ENCODE assay signal across 22 mouse cellular contexts in genomic region chr10:112317783-112318182, GRCm38 (mm10). TPM values are rescaled to one million over a fixed set of nuclear protein-coding genes. Genes with fewer than 3 reads are reported as not detected.
A peak's percentile ranks its signal among the peaks of the same experiment; 100 is the strongest.
DNase-seq lines count a peak whose midpoint lies in the region; ATAC-seq and TF ChIP-seq lines count a peak whose summit lies in the region.
"Had no signal": no experiment of that assay in that cellular context is flagged by ENCODE, and none has a peak within 500 bp of the region (broad histone marks: within the 10 kb centered on the region; RNA-seq: fewer than 3 reads in every experiment).

No protein-coding gene starts in this region.

- ATAC-seq in hindbrain, embryonic 16.5 days = peak; percentile 63; the same call in 1 of the 2 replicates
- ATAC-seq in hindbrain, embryonic 12.5 days (ENCODE audit: low FRiP score) = no peak
- ATAC-seq in limb, embryonic 13.5 days (ENCODE audit: low FRiP score, low read depth) = peak; percentile 64; the same call in 1 of the 2 replicates
- ATAC-seq: activated CD4-positive, CD25-positive, alpha-beta regulatory T cell, adult 4 months; forebrain, embryonic 14.5 days; forebrain, postnatal 0 days had no signal

- no peak for TF ChIP-seq CTCF in brain, embryonic 14.5 days (IDR thresholded peaks at IDR 0.05; ENCODE audit: borderline replicate concordance, extremely low read depth, insufficient read depth, insufficient read length)

- H3K4me2 ChIP-seq in hindbrain, embryonic 16.5 days (ENCODE audit: low read length) = no peak overlapping the region
- no peak overlapping the region for H3K4me2 ChIP-seq in hindbrain, embryonic 12.5 days (replicated peaks)
- no peak overlapping the region for H3K4me2 ChIP-seq in limb, embryonic 13.5 days (replicated peaks)
- H3K4me2 ChIP-seq: embryonic facial prominence, embryonic 12.5 days; embryonic facial prominence, embryonic 15.5 days; heart, embryonic 11.5 days; hindbrain, embryonic 14.5 days had no signal

- H3K36me3 ChIP-seq in hindbrain, embryonic 16.5 days (ENCODE audit: control insufficient read depth, insufficient read depth, low read length) = no peaks in the 10 kb centered on the region
- H3K36me3 ChIP-seq in hindbrain, embryonic 12.5 days = no peaks in the 10 kb centered on the region
- no peaks in the 10 kb centered on the region for H3K36me3 ChIP-seq in limb, embryonic 13.5 days
- H3K36me3 ChIP-seq in limb, embryonic 10.5 days = no peaks in the 10 kb centered on the region
- H3K36me3 ChIP-seq: embryonic facial prominence, embryonic 12.5 days; embryonic facial prominence, embryonic 15.5 days had no signal

- DNase-seq in limb, embryonic 10.5 days (ENCODE audit: low spot score) = no peak
- peak; percentile 4 for DNase-seq in brain, embryonic 14.5 days (ENCODE audit: low read depth)
- no peak for DNase-seq in right cerebral cortex, adult 2 months (ENCODE audit: low spot score in 2 of 2)
- DNase-seq: adrenal gland, adult 8-10 months; adrenal gland, postnatal 25 days; cerebellum, adult 11 months; cerebellum, adult 2 months; cerebellum, adult 9-11 months; cerebellum, postnatal 25 days; forebrain, postnatal 0 days; gastrocnemius, adult 2 months; gastrocnemius, postnatal 14 days; heart, adult 11 months had no signal

- no peak overlapping the region for H3K27ac ChIP-seq in hindbrain, embryonic 16.5 days (ENCODE audit: low read depth, low read length)
- H3K27ac ChIP-seq in hindbrain, embryonic 12.5 days = no peak overlapping the region
- H3K27ac ChIP-seq in limb, embryonic 13.5 days = no peak overlapping the region
- no peak overlapping the region for H3K27ac ChIP-seq in limb, embryonic 10.5 days
- H3K27ac ChIP-seq: embryonic facial prominence, embryonic 12.5 days; embryonic facial prominence, embryonic 15.5 days; gastrocnemius, adult 2 months; hindbrain, embryonic 14.5 days had no signal

- no peaks in the 10 kb centered on the region for H3K27me3 ChIP-seq in hindbrain, embryonic 16.5 days (replicated peaks; ENCODE audit: control insufficient read depth, insufficient read depth, low read length)
- no peaks in the 10 kb centered on the region for H3K27me3 ChIP-seq in hindbrain, embryonic 12.5 days
- no peaks in the 10 kb centered on the region for H3K27me3 ChIP-seq in limb, embryonic 13.5 days
- H3K27me3 ChIP-seq in limb, embryonic 10.5 days (ENCODE audit: low read depth, poor library complexity, severe bottlenecking) = no peaks in the 10 kb centered on the region
- H3K27me3 ChIP-seq: embryonic facial prominence, embryonic 12.5 days; embryonic facial prominence, embryonic 15.5 days had no signal

- H3K4me1 ChIP-seq in hindbrain, embryonic 16.5 days (ENCODE audit: control insufficient read depth, insufficient read depth, low read depth, low read length) = 0 out of 2 replicates have a peak, but pooled peaks cover 4% of the 10 kb centered on the region
- H3K4me1 ChIP-seq in hindbrain, embryonic 12.5 days = 0 out of 2 replicates have a peak, but pooled peaks cover 3% of the 10 kb centered on the region
- H3K4me1 ChIP-seq in limb, embryonic 13.5 days = no peaks in the 10 kb centered on the region
- H3K4me1 ChIP-seq in limb, embryonic 10.5 days = no peaks in the 10 kb centered on the region
- H3K4me1 ChIP-seq: embryonic facial prominence, embryonic 12.5 days; embryonic facial prominence, embryonic 15.5 days had no signal

- no peaks in the 10 kb centered on the region for H3K9me3 ChIP-seq in hindbrain, embryonic 16.5 days (ENCODE audit: control insufficient read depth, low read length)
- H3K9me3 ChIP-seq in hindbrain, embryonic 12.5 days (replicated peaks) = no peaks in the 10 kb centered on the region
- no peaks in the 10 kb centered on the region for H3K9me3 ChIP-seq in limb, embryonic 13.5 days
- no peaks in the 10 kb centered on the region for H3K9me3 ChIP-seq in limb, embryonic 10.5 days (replicated peaks)
- H3K9me3 ChIP-seq: embryonic facial prominence, embryonic 12.5 days; embryonic facial prominence, embryonic 15.5 days had no signal

- TF ChIP-seq POLR2A in brain, embryonic 14.5 days (IDR thresholded peaks at IDR 0.05; ENCODE audit: borderline replicate concordance, extremely low read depth, insufficient read depth, insufficient read length, poor library complexity, severe bottlenecking) = no peak

- no peak overlapping the region for H3K9ac ChIP-seq in hindbrain, embryonic 16.5 days (ENCODE audit: low read depth, low read length)
- H3K9ac ChIP-seq in hindbrain, embryonic 12.5 days = no peak overlapping the region
- no peak overlapping the region for H3K9ac ChIP-seq in limb, embryonic 13.5 days
- H3K9ac ChIP-seq: embryonic facial prominence, embryonic 12.5 days; embryonic facial prominence, embryonic 15.5 days; forebrain, postnatal 0 days; hindbrain, embryonic 14.5 days had no signal

- H3K4me3 ChIP-seq in hindbrain, embryonic 16.5 days (ENCODE audit: low read length) = no peak overlapping the region
- H3K4me3 ChIP-seq in hindbrain, embryonic 12.5 days = no peak overlapping the region
- H3K4me3 ChIP-seq in limb, embryonic 13.5 days = no peak overlapping the region
- no peak overlapping the region for H3K4me3 ChIP-seq in limb, embryonic 10.5 days
- H3K4me3 ChIP-seq: embryonic facial prominence, embryonic 12.5 days; embryonic facial prominence, embryonic 15.5 days; gastrocnemius, adult 2 months had no signal

- 69% methylated on average over 1 of the region's 1 CpGs for WGBS in hindbrain, embryonic 16.5 days
- 84% methylated on average over 1 of the region's 1 CpGs for WGBS in hindbrain, embryonic 12.5 days
- 64% methylated on average over 1 of the region's 1 CpGs for WGBS in limb, embryonic 13.5 days
- 84% methylated on average over 1 of the region's 1 CpGs for WGBS in limb, embryonic 10.5 days

RNA-seq across cellular contexts. Expression of gene Kcnc2, which starts 46.9 kb away (rescaled TPM):
- 7.5 and 8.1 TPM in 2 replicates for polyA plus RNA-seq in hindbrain, embryonic 16.5 days (2015; fragmentation: Nextera tagmentation; extraction: Ambion mirVana)
- 2.3 and 2.7 TPM in 2 replicates for polyA plus RNA-seq in hindbrain, embryonic 12.5 days (2016; fragmentation: Nextera tagmentation; extraction: Ambion mirVana)
- 0.27 and 0.51 TPM in 2 replicates for polyA plus RNA-seq in limb, embryonic 13.5 days (2015; fragmentation: Nextera tagmentation; extraction: Ambion mirVana)
- 0.05 and 0.09 TPM in 2 replicates for polyA plus RNA-seq in limb, embryonic 10.5 days (2016; fragmentation: Nextera tagmentation; extraction: Ambion mirVana)
- polyA plus RNA-seq in brain, embryonic 14.5 days (2012; rRNA removed) = 7.3 and 7.6 TPM in 2 replicates
- polyA plus RNA-seq: activated CD4-positive, CD25-positive, alpha-beta regulatory T cell, adult 4 months had no signal
